Mouse (Mus musculus) c-Kit-positive CD71-negative TER-119-negative erythroid progenitor cells, embryonic 14.5 days (primary cell): ENCODE measurements around the gene Hagh.

ENCODE experiments used
- DNase-seq: peaks from one replicate; pipeline ENCODE4 v3.0.0-alpha.2; 2013; ENCODE audit warnings: low read depth

The Hagh gene

GRCm38 (mm10) chr17:24886134-24886931 lies 46.4 kb downstream of the Hagh start, which contains the start of the genes Nubp2 and Spsb3:
Nubp2 (minus strand) TSS chr17:24886349.
Spsb3 (plus strand) TSS chr17:24886643.
- peak; percentile 99 for DNase-seq

DNA sequence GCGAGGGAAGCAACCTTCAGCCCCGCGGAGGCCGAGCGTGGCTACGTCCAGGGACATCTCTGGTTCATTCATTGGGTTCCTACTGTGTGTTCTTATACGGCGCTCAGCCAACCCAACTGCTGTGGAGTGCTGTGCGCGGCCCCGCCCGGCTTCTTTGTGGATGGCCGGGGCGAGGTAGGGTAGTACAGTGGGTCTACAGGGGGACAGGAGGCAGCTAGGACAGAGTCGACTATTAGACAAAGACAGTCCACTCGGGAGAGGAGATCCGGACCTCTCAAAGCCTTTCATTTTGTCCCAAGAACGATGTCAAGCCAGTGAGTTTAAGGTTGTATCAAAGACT lies 47.0 kb downstream of the Hagh start:
- peak; percentile 16 for DNase-seq

GRCm38 (mm10) chr17:24887291-24888080 lies 47.5 kb downstream of the Hagh start:
- peak; percentile 13 for DNase-seq

DNA sequence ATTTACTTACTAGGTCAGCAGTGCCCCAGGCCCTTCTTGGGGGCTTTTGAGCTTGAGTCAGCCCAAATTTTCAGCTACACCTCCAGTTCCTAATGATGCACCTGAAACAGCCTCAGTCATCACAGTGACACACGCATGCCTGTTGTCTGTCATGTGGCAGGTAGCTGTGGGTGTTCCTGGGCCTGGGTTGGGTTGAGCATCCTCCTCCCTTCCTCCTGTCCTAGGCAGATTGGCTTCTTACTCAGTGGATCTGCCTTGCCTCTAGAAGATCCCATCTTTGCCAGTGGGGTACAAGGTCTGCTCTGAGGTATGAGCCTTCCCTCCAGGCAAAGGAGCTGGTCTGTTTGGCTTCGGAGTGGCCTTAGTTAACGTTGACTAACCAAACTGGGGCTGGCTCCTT lies 48.9 kb downstream of the Hagh start:
- no peak for DNase-seq

DNA sequence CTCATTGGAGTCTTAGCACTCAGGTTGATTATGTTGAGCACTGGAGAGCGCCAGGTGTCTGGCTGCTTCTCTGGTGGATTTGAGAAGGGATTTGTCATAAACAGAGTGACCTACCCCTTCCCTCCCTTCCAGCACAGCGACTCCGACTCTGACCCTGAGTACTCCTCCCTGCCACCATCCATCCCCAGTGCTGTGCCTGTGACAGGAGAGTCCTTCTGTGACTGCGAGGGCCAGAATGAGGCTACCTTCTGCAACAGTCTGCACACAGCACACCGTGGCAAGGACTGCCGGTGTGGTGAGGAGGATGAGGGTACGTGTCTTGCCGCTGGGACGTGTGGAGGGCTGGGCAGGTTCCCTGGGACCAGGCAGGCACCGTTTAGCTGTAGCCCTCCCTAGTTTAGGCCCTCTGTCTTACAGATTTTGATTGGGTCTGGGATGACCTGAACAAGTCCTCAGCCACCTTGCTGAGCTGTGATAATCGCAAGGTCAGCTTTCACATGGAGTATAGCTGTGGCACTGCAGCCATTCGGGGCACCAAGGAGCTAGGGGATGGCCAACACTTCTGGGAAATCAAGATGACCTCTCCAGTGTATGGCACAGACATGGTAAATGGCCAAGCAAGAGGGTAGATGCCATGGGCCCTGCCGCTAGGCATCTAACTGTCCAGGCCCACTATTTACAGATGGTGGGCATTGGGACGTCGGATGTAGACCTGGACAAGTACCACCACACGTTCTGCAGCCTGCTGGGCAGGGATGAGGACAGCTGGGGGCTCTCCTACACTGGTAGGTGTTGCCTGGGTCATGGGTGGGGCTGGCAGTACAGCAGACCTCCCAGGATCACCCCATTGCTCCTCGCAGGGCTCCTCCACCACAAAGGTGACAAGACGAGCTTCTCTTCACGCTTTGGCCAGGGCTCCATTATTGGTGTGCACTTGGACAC lies 50.5 kb downstream of the Hagh start:
- no peak for DNase-seq

DNA sequence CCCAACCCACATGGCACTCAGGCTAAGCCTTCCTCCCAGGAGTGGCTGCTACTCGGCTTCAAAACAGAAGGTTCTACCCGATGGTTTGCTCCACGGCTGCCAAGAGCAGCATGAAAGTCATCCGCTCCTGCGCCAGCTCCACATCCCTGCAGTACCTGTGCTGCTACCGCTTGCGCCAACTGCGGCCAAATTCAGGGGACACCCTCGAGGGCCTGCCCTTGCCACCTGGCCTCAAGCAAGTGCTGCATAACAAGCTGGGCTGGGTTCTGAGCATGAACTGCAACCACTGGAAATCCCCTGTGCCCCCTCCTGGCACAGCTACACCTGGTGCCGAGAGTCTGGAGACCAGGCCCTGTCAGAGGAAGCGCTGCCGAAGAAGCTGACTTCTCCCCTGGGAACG lies 51.4 kb downstream of the Hagh start:
- no peak for DNase-seq

- DNase-seq: no peak
Observed at GRCm38 (mm10) chr17:24892785-24893184, 52.8 kb downstream of the Hagh start.

- no peak for DNase-seq
Observed at GRCm38 (mm10) chr17:24893276-24893675, 53.3 kb downstream of the Hagh start.

GRCm38 (mm10) chr17:24894061-24894994 lies 54.4 kb downstream of the Hagh start:
- no peak for DNase-seq

- DNase-seq: peak; percentile 83
Observed at GRCm38 (mm10) chr17:24894995-24895547, 55.1 kb downstream of the Hagh start, which contains the start of the genes Eme2 and Mrps34. Eme2 (minus strand) TSS chr17:24895087. Mrps34 (plus strand) TSS chr17:24895116.

DNA sequence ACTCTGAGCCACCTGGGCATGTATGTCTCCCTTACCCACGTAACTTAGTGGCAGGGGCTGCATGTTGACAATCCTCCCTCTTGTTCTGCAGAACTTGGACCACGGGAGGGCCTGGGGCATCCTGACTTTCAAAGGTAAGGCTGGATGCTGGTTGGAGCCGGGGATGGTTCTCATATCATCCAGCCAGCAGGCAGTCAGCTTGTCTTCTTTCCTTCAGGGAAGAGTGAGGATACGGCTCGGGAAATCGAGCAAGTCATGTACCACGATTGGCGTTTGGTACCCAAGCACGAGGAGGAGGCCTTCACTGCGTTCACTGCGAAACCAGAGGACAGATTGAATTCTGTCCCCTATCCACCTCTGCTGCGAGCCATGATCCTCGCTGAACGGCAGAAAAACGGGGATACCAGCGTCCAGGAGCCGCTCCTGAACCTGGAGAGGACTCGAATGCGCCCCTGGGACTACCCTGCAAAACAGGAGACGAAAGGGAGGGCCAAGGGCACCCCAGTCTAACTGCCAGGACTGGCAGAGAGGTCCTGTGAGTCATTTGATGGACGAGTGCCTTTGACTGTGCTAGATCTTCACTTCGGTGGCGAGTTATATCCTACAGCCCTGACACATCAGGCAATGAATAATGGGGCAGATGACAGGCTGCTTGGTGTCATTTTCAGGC lies 55.8 kb downstream of the Hagh start:
- no peak for DNase-seq

GRCm38 (mm10) chr17:24896241-24896992 lies 56.5 kb downstream of the Hagh start, which contains the start of gene Nme3:
Nme3 (plus strand) TSS chr17:24896500.
- DNase-seq: peak; percentile 54

GRCm38 (mm10) chr17:24896993-24897269 lies 57.0 kb downstream of the Hagh start:
- no peak for DNase-seq

DNA sequence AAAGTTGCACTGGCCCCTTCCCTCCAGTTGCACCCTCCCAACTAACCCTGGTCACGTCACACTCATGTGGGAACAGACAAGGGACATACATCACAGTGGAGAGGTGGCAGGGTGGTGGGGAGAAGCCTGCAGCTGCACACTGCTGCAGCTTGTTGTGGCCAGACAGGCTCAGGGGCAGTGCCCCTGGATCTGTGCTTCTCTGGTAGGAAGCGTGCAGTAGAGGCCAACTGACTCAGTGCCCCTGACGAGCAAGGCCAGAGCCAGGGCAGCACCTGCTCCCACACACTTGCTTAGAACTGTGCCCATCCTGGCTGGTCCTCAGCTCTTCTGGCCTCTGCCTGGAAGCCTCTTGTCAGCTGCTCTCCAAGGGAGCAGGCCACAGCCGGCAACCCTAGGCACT lies 57.7 kb downstream of the Hagh start:
- no peak for DNase-seq

DNA sequence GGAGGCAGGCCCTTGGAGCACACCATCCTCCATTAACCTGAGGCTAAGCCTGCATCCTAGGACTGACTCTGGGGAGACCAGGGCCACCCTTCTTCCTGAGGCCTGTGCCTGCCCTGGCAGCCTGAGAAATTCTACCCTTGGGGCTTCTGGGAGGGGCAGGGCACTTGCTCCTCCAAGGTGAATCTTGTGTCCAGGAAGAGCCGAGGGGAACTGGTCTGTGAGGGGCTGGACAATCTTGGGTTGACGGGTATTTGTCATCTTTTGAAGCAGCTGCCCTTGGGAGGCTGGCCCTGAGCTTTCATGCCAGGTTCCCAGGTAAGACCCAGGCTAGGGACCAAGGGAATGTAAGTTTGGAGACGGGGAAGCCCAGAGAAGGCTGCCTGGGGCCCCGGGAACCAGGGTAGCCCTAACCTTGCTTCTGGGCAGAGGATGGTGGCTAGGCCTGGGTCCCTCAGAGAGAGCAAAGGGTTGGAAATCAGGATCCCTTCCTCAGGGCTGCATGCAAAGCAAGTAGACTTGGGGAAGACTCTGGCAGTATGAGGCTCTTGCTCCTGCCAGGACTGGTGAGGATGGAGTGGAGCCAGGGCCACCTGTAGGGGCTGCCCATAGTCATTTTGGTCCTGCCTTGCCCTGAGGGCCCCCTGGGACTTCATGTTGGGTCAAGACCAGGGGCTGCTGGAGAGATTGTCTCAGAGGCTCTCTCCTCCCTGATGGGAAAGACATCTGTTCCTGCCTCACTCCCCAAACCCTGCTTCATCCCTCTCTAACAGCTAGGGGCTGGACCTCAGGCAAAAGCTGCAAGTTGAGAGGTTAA lies 58.3 kb downstream of the Hagh start:
- DNase-seq: no peak

GRCm38 (mm10) chr17:24899153-24899552 lies 59.2 kb downstream of the Hagh start:
- DNase-seq: no peak

DNA sequence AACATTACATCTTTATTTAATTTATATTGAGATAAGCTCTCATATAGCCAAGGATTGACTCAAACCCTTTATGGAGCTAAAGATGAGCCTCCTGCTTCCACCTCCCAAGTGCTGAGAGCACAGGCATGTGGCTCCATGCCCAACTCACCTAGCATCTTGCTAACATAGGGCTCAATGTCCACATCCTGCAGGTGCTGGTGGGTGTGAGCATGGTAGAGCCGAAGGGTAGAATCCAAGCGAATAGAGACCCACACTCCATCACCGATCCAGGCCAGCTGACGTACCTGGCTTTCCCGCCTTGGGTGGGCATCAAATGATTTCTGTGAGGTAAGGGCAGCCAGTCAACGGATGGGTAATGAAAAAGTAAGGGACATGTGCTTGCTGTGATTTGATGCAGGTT lies 60.1 kb downstream of the Hagh start:
- no peak for DNase-seq

DNA sequence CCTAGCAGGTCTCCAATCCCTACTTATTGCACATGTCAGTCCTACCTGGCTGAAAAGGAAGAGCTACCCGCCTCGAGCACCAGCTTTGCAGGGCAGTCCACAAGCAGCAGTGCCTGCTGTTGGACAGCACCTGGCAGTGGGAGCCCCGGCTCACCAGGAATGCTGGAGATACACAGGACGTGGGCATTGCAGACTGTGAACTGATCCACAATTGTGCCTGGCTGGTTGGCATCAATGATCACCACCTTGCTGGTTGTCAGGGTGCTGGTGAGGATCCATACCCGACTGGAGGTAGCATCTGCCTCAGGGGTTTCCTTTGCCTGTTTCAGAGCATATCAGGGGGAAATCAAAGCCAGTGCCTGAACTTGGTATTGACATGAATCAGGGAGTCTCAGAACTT lies 62.2 kb downstream of the Hagh start:
- no peak for DNase-seq
